9 mouse cellular contexts compared by ENCODE assay signal in genomic region chr5:30621844-30622176, GRCm38 (mm10). TPM values are rescaled to one million over a fixed set of nuclear protein-coding genes. Genes with fewer than 3 reads are reported as not detected.
DNase-seq lines count a peak whose midpoint lies in the region; ATAC-seq and TF ChIP-seq lines count a peak whose summit lies in the region.
"Had no signal": no experiment of that assay in that cellular context is flagged by ENCODE, and none has a peak within 500 bp of the region (broad histone marks: within the 10 kb centered on the region; RNA-seq: fewer than 3 reads in every experiment).

No protein-coding gene starts in this region.

- TF ChIP-seq CTCF in ES-Bruce4 (IDR thresholded peaks at IDR 0.05; ENCODE audit: low read depth, low read length) = no peak

- peak overlapping the region; percentile 86 for H3K4me2 ChIP-seq in forebrain, embryonic 13.5 days
- peak overlapping the region; percentile 97 for H3K4me2 ChIP-seq in limb, embryonic 14.5 days (replicated peaks; ENCODE audit: low read depth, low read length, severe bottlenecking)

- H3K9ac ChIP-seq in ES-Bruce4 (ENCODE audit: low read depth, poor library complexity, severe bottlenecking) = no peak overlapping the region
- H3K9ac ChIP-seq in forebrain, embryonic 13.5 days = peak overlapping the region; percentile 62; the same call in 1 of the 2 replicates
- peak overlapping the region; percentile 49 for H3K9ac ChIP-seq in limb, embryonic 14.5 days (ENCODE audit: low read depth, low read length, severe bottlenecking)

- ATAC-seq in forebrain, embryonic 13.5 days = no peak
- no peak for ATAC-seq in limb, embryonic 14.5 days (ENCODE audit: low FRiP score, low read depth)

- peak overlapping the region; percentile 61 for H3K4me3 ChIP-seq in heart, embryonic 10.5 days
- H3K4me3 ChIP-seq in ES-Bruce4 (ENCODE audit: low read depth, low read length) = peak overlapping the region; percentile 11
- peak overlapping the region; percentile 43 for H3K4me3 ChIP-seq in forebrain, embryonic 13.5 days
- H3K4me3 ChIP-seq in limb, embryonic 14.5 days (replicated peaks; ENCODE audit: low read length) = peak overlapping the region; percentile 43

- no peaks in the 10 kb centered on the region for H3K9me3 ChIP-seq in heart, embryonic 10.5 days
- H3K9me3 ChIP-seq in ES-Bruce4 (replicated peaks; ENCODE audit: control insufficient read depth, insufficient read depth, low read length, poor library complexity, severe bottlenecking) = no peaks in the 10 kb centered on the region
- H3K9me3 ChIP-seq in forebrain, embryonic 13.5 days (replicated peaks) = no peaks in the 10 kb centered on the region
- H3K9me3 ChIP-seq in limb, embryonic 14.5 days (ENCODE audit: control insufficient read depth, low read length) = no peaks in the 10 kb centered on the region

- H3K36me3 ChIP-seq in heart, embryonic 10.5 days = no peaks in the 10 kb centered on the region
- H3K36me3 ChIP-seq in ES-Bruce4 (ENCODE audit: control insufficient read depth, insufficient read depth, low read length, poor library complexity, severe bottlenecking) = no peaks in the 10 kb centered on the region
- no peaks in the 10 kb centered on the region for H3K36me3 ChIP-seq in forebrain, embryonic 13.5 days (ENCODE audit: poor library complexity, severe bottlenecking)
- H3K36me3 ChIP-seq in limb, embryonic 14.5 days (ENCODE audit: control insufficient read depth, insufficient read depth, low read length) = no peaks in the 10 kb centered on the region

- intact Hi-C loops in heart, postnatal 14 days (cut with DNase I) = loop anchor here (5.0 kb wide), 1 partner anchor 35 kb away; the partner anchor contains the start of gene Kcnk3

- H3K27me3 ChIP-seq in heart, embryonic 10.5 days (ENCODE audit: insufficient read depth, poor library complexity, severe bottlenecking) = peaks cover 60% of the 10 kb centered on the region
- no peaks in the 10 kb centered on the region; the same call in 1 of the 2 replicates for H3K27me3 ChIP-seq in ES-Bruce4 (ENCODE audit: control insufficient read depth, insufficient read depth, low read length, poor library complexity, severe bottlenecking)
- H3K27me3 ChIP-seq in forebrain, embryonic 13.5 days = peaks cover 56% of the 10 kb centered on the region
- peaks cover 14% of the 10 kb centered on the region; the same call in 1 of the 2 replicates for H3K27me3 ChIP-seq in limb, embryonic 14.5 days (ENCODE audit: control insufficient read depth, insufficient read depth, low read length)

- H3K27ac ChIP-seq in heart, embryonic 10.5 days = peak overlapping the region; percentile 79; the same call in 1 of the 2 replicates
- H3K27ac ChIP-seq in ES-Bruce4 (ENCODE audit: insufficient read depth, low read length) = no peak overlapping the region
- no peak overlapping the region for H3K27ac ChIP-seq in forebrain, embryonic 13.5 days
- H3K27ac ChIP-seq in limb, embryonic 14.5 days (replicated peaks; ENCODE audit: low read depth, low read length) = no peak overlapping the region
- H3K27ac ChIP-seq: macrophage had no signal

- no peak for TF ChIP-seq EP300 in ES-Bruce4 (IDR thresholded peaks at IDR 0.05; ENCODE audit: insufficient read depth, low read depth, low read length)

- WGBS in heart, embryonic 10.5 days = 46% methylated on average over 22 of the region's 22 CpGs
- whole genome bisulfite sequencing in forebrain, embryonic 13.5 days = 41% methylated on average over 22 of the region's 22 CpGs
- WGBS in limb, embryonic 14.5 days = 55% methylated on average over 22 of the region's 22 CpGs

- peaks cover 59% of the 10 kb centered on the region for H3K4me1 ChIP-seq in heart, embryonic 10.5 days
- H3K4me1 ChIP-seq in ES-Bruce4 (ENCODE audit: control insufficient read depth, insufficient read depth, low read length) = no peaks in the 10 kb centered on the region
- peaks cover 14% of the 10 kb centered on the region for H3K4me1 ChIP-seq in forebrain, embryonic 13.5 days
- H3K4me1 ChIP-seq in limb, embryonic 14.5 days (ENCODE audit: control insufficient read depth, insufficient read depth, low read length) = peaks cover 11% of the 10 kb centered on the region

- no peak for DNase-seq in heart, embryonic 10.5 days (ENCODE audit: low spot score)
- DNase-seq in heart, postnatal 14 days = no peak
- DNase-seq in limb, embryonic 14.5 days (ENCODE audit: low spot score) = no peak
- no peak for DNase-seq in left cerebral cortex, adult 8-10 months (ENCODE audit: low spot score in 2 of 2)
- no peak for DNase-seq in layer of hippocampus, adult 9-11 months
- DNase-seq in embryo, embryonic 10.5 days (ENCODE audit: low spot score) = no peak

- no peak for TF ChIP-seq POLR2A in ES-Bruce4 (IDR thresholded peaks at IDR 0.05; ENCODE audit: insufficient read depth, low read length)
- no peak for TF ChIP-seq POLR2A in limb, embryonic 14.5 days (IDR thresholded peaks at IDR 0.05; ENCODE audit: borderline replicate concordance, extremely low read depth, insufficient read depth, insufficient read length)

RNA-seq across cellular contexts. Expression of gene Slc35f6, which starts 25.9 kb away (rescaled TPM):
- 25.5 and 28.4 TPM in 2 replicates for polyA plus RNA-seq in heart, embryonic 10.5 days (2016; fragmentation: Nextera tagmentation; extraction: Ambion mirVana)
- total RNA-seq in heart, postnatal 14 days (2021) = 10 to 100 TPM; 37.4 to 39.9 TPM
- polyA plus RNA-seq in ES-Bruce4 (2011; ENCODE audit: insufficient read depth, insufficient read length, low read depth, missing spikeins) = 14.3 and 17.6 TPM in 2 replicates
- 26.2 and 29.3 TPM in 2 replicates for polyA plus RNA-seq in forebrain, embryonic 13.5 days (2015; fragmentation: Nextera tagmentation; extraction: Ambion mirVana)
- 35.4 and 53.6 TPM in 2 replicates for polyA plus RNA-seq in limb, embryonic 14.5 days (2012; rRNA removed)
- polyA plus RNA-seq in limb, embryonic 14.5 days (2014; fragmentation: Nextera tagmentation; extraction: Ambion mirVana) = 28.2 and 32.0 TPM in 2 replicates
- 10 to 100 TPM; 37.6 to 43.3 (median 39.8) TPM for total RNA-seq in left cerebral cortex, adult 8-10 months (2022)

RNA-seq across cellular contexts. Expression of gene Kcnk3, which starts 33.8 kb away (rescaled TPM):
- polyA plus RNA-seq in heart, embryonic 10.5 days (2016; fragmentation: Nextera tagmentation; extraction: Ambion mirVana) = 17.0 and 34.2 TPM in 2 replicates
- total RNA-seq in heart, postnatal 14 days (2021) = 100 to 1,000 TPM; 181 to 186 TPM
- not detected in 2 replicates for polyA plus RNA-seq in ES-Bruce4 (2011; ENCODE audit: insufficient read depth, insufficient read length, low read depth, missing spikeins)
- polyA plus RNA-seq in forebrain, embryonic 13.5 days (2015; fragmentation: Nextera tagmentation; extraction: Ambion mirVana) = 1.0 TPM in 2 replicates
- polyA plus RNA-seq in limb, embryonic 14.5 days (2012; rRNA removed) = 0.53 and 0.54 TPM in 2 replicates
- 0.59 and 0.88 TPM in 2 replicates for polyA plus RNA-seq in limb, embryonic 14.5 days (2014; fragmentation: Nextera tagmentation; extraction: Ambion mirVana)
- total RNA-seq in left cerebral cortex, adult 8-10 months (2022) = 10 to 100 TPM; 19.5 to 25.2 (median 21.7) TPM
- polyA plus RNA-seq: macrophage had no signal

RNA-seq across cellular contexts. Expression of gene Cenpa, which starts 44.8 kb away (rescaled TPM):
- 323 and 372 TPM in 2 replicates for polyA plus RNA-seq in heart, embryonic 10.5 days (2016; fragmentation: Nextera tagmentation; extraction: Ambion mirVana)
- total RNA-seq in heart, postnatal 14 days (2021) = 10 to 100 TPM; 56.0 to 67.6 TPM
- 257 and 258 TPM in 2 replicates for polyA plus RNA-seq in ES-Bruce4 (2011; ENCODE audit: insufficient read depth, insufficient read length, low read depth, missing spikeins)
- polyA plus RNA-seq in forebrain, embryonic 13.5 days (2015; fragmentation: Nextera tagmentation; extraction: Ambion mirVana) = 264 and 275 TPM in 2 replicates
- polyA plus RNA-seq in limb, embryonic 14.5 days (2012; rRNA removed) = 206 and 228 TPM in 2 replicates
- polyA plus RNA-seq in limb, embryonic 14.5 days (2014; fragmentation: Nextera tagmentation; extraction: Ambion mirVana) = 272 and 276 TPM in 2 replicates
- 1 to 10 TPM; 3.8 to 4.9 (median 4.5) TPM for total RNA-seq in left cerebral cortex, adult 8-10 months (2022)

Comparison
In these comparisons a context has a peak if more than half of its experiments do, and no peak if none do; other contexts are left out.
1. H3K4me3 ChIP-seq: peak in every context shown above with its lines; median percentile 61 in heart, embryonic 10.5 days; 43 in forebrain, embryonic 13.5 days; 43 in limb, embryonic 14.5 days; 11 in ES-Bruce4.